Mouse (Mus musculus): ENCODE measurements around the gene Cacna1h. TPM values are rescaled to one million over a fixed set of nuclear protein-coding genes. Genes with fewer than 3 reads are reported as not detected.

Gene Cacna1h
- total and polyA plus RNA-seq, 3 experiments, result 0.22 TPM; not detected in 2

DNA sequence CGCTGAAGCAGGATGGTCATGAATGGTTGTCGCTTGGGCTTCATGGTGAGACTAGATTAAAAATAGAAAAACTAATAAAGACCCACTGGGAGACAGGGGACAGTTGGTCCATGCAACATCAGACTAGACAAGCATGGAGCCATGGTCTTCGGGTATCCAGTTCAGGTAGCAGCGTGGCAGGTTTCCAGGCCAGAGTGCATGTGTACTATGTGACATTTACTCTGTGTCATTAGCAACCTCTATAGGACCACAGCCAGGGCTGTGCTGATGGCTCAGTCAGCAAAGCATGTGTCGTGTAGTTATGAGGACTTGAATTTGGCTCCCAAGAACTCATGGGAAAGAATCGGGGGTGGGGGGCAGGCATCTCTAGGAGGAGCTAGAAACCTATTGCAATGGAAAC is 93.6 kb downstream of the Cacna1h start:
- H3K27me3 ChIP-seq (ENCODE audit: insufficient read depth, low read length), result peaks cover 21% of the 10 kb centered on the region
- TF ChIP-seq GATA2 (IDR thresholded peaks at IDR 0.05; ENCODE audit: borderline replicate concordance, low read depth, low read length) (no peak), CTCF (IDR thresholded peaks at IDR 0.05; ENCODE audit: low read depth, low read length) (no peak), GATA1 (IDR thresholded peaks at IDR 0.05; ENCODE audit: borderline replicate concordance, low read length) (no peak)
- H3K36me3 ChIP-seq (replicated peaks), result no peaks in the 10 kb centered on the region
- ATAC-seq (ENCODE audit: extremely low read depth, insufficient number of reproducible peaks, low FRiP score, poor library complexity, severe bottlenecking), result no peak
- DNase-seq (ENCODE audit: low spot score), result no peak
- no peak overlapping the region for H3K4me3 ChIP-seq (ENCODE audit: low read depth, low read length)
- H3K9me3 ChIP-seq (replicated peaks), result 0 out of 2 replicates have a peak, but pooled peaks cover 2% of the 10 kb centered on the region
- peaks cover 24% of the 10 kb centered on the region for H3K4me1 ChIP-seq (ENCODE audit: insufficient read depth, low read depth, low read length)

DNA sequence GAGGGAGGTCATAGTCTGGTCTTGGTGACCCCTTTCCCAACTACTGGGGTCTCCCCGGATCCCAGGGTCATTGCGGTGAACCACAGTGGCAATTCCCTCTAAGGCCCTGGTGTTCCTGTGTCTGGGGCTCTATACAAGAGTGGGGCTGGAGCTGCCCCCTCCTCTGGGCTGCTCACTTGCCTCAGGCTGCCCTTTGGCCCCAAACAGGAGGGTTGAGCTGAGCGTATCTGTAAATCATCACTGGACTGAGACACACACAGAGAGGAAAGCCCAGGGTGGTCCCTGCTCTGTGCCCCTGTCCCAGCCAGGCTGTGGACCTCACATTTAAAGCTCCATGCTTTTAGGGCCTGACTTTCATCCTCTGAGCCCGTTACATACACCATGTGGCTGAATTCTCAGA is 95.4 kb downstream of the Cacna1h start:
- TF ChIP-seq CTCF (IDR thresholded peaks at IDR 0.05; ENCODE audit: low read depth, low read length), result no peak
- DNase-seq (ENCODE audit: low spot score) (no peak), ATAC-seq (ENCODE audit: extremely low read depth, insufficient number of reproducible peaks, low FRiP score, poor library complexity, severe bottlenecking) (no peak)
- Histone ChIP-seq H3K4me1 (ENCODE audit: insufficient read depth, low read depth, low read length) (peaks cover 35% of the 10 kb centered on the region), H3K9me3 (replicated peaks) (0 out of 2 replicates have a peak, but pooled peaks cover 2% of the 10 kb centered on the region), H3K27me3 (ENCODE audit: insufficient read depth, low read length) (peaks cover 5% of the 10 kb centered on the region; the same call in 1 of the 2 replicates), H3K4me3 (ENCODE audit: low read depth, low read length) (no peak overlapping the region), H3K36me3 (replicated peaks) (no peaks in the 10 kb centered on the region)

DNA sequence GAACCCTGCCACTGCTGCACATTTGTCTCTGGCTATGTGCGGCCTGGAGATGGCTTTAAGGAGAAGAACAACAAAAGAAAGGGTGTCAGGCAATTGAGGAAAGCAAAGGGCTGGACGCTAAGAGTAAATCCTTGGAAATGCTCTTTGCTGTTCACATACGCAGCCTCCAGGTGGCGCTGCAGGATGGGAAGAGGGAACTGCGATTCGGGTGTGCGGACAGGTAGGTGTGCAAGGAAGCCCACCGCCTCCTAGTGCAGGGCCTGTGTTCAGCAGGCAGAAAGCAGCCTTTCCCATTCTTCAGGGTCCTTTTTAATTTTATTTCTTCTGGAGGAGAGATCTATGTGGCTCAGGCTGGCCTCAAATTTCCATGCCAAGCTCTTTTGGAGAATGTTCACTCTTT is 99.6 kb downstream of the Cacna1h start:
- peaks cover 24% of the 10 kb centered on the region for H3K27me3 ChIP-seq (ENCODE audit: insufficient read depth, low read length)
- no peak overlapping the region for H3K4me3 ChIP-seq (ENCODE audit: low read depth, low read length)
- peaks cover 60% of the 10 kb centered on the region for H3K4me1 ChIP-seq (ENCODE audit: insufficient read depth, low read depth, low read length)
- peak; percentile 54 for DNase-seq (ENCODE audit: low spot score)
- H3K9me3 ChIP-seq (replicated peaks), result no peaks in the 10 kb centered on the region
- no peaks in the 10 kb centered on the region for H3K36me3 ChIP-seq (replicated peaks)
- ATAC-seq (ENCODE audit: extremely low read depth, insufficient number of reproducible peaks, low FRiP score, poor library complexity, severe bottlenecking), result no peak
- TF ChIP-seq GATA2 (IDR thresholded peaks at IDR 0.05; ENCODE audit: borderline replicate concordance, low read depth, low read length) (no peak), POLR2AphosphoS5 (IDR thresholded peaks at IDR 0.05; ENCODE audit: insufficient replicate concordance, low read depth, low read length) (no peak), CTCF (IDR thresholded peaks at IDR 0.05; ENCODE audit: low read depth, low read length) (peak; percentile 96), GATA1 (IDR thresholded peaks at IDR 0.05; ENCODE audit: borderline replicate concordance, low read length) (no peak), TAL1 (conservative IDR thresholded peaks at IDR 0.05; ENCODE audit: low read depth, low read length) (no peak)

DNA sequence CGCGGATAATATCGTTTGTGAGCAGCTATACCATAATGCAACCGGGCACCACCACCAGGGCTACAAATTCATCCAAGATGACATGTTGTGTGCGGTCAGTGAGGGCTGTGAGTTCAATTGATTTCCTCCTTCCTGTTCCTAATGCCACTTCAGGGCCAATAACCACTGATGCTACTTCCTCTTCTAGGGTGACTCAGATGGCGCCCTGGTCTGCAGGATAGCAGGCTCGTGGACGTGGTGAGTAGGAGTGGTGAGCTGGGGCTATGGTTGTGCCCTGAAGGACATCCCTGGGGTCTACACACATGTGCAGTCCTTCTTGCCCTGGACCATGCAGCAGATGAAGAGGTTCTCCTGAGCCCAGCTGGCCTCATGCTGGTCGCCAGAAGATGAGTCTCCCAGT is 101.3 kb downstream of the Cacna1h start:
- Histone ChIP-seq H3K36me3 (replicated peaks) (no peaks in the 10 kb centered on the region), H3K27me3 (ENCODE audit: insufficient read depth, low read length) (peaks cover 24% of the 10 kb centered on the region), H3K4me1 (ENCODE audit: insufficient read depth, low read depth, low read length) (peaks cover 69% of the 10 kb centered on the region), H3K9me3 (replicated peaks) (no peaks in the 10 kb centered on the region), H3K4me3 (ENCODE audit: low read depth, low read length) (no peak overlapping the region; the same call in 1 of the 2 replicates)
- no peak for TF ChIP-seq GATA1 (IDR thresholded peaks at IDR 0.05; ENCODE audit: borderline replicate concordance, low read length)
- no peak for TF ChIP-seq CTCF (IDR thresholded peaks at IDR 0.05; ENCODE audit: low read depth, low read length)
- no peak for TF ChIP-seq GATA2 (IDR thresholded peaks at IDR 0.05; ENCODE audit: borderline replicate concordance, low read depth, low read length)
- no peak for TF ChIP-seq POLR2AphosphoS5 (IDR thresholded peaks at IDR 0.05; ENCODE audit: insufficient replicate concordance, low read depth, low read length)
- no peak for TF ChIP-seq TAL1 (conservative IDR thresholded peaks at IDR 0.05; ENCODE audit: low read depth, low read length)
- DNase-seq (ENCODE audit: low spot score), result no peak
- no peak for ATAC-seq (ENCODE audit: extremely low read depth, insufficient number of reproducible peaks, low FRiP score, poor library complexity, severe bottlenecking)

Other genes starting within 250 kb of the Cacna1h start
- 10.5 and 15.7 TPM in 2 replicates for gene BC003965, start 249.2 kb downstream of the Cacna1h start, total RNA-seq (2014; fragmentation: Nextera tagmentation)
- 12.1 and 13.9 TPM in 2 replicates for gene BC003965, start 249.2 kb downstream of the Cacna1h start, total RNA-seq (2017)
- 36.9 and 44.1 TPM in 2 replicates for gene BC003965, start 249.2 kb downstream of the Cacna1h start, polyA plus RNA-seq (2012)
- gene Unkl, start 245.4 kb downstream of the Cacna1h start, total RNA-seq (2014; fragmentation: Nextera tagmentation), result 14.1 and 15.0 TPM in 2 replicates
- 8.5 and 10.1 TPM in 2 replicates for gene Unkl, start 245.4 kb downstream of the Cacna1h start, total RNA-seq (2017)
- gene Unkl, start 245.4 kb downstream of the Cacna1h start, polyA plus RNA-seq (2012), result 59.4 and 65.9 TPM in 2 replicates
- 9.7 and 10.0 TPM in 2 replicates for gene Gnptg, start 193.7 kb downstream of the Cacna1h start, total RNA-seq (2014; fragmentation: Nextera tagmentation)
- 22.2 and 31.1 TPM in 2 replicates for gene Gnptg, start 193.7 kb downstream of the Cacna1h start, total RNA-seq (2017)
- 5.4 and 11.6 TPM in 2 replicates for gene Gnptg, start 193.7 kb downstream of the Cacna1h start, polyA plus RNA-seq (2012)
- gene Tsr3, start 193.6 kb downstream of the Cacna1h start, total RNA-seq (2014; fragmentation: Nextera tagmentation), result 15.2 and 17.6 TPM in 2 replicates
- 34.4 and 41.0 TPM in 2 replicates for gene Tsr3, start 193.6 kb downstream of the Cacna1h start, total RNA-seq (2017)
- 22.4 and 24.2 TPM in 2 replicates for gene Tsr3, start 193.6 kb downstream of the Cacna1h start, polyA plus RNA-seq (2012)
- gene Baiap3, start 177.4 kb downstream of the Cacna1h start, total RNA-seq (2014; fragmentation: Nextera tagmentation), result not detected in 2 replicates
- 0.17 and 0.33 TPM in 2 replicates for gene Baiap3, start 177.4 kb downstream of the Cacna1h start, total RNA-seq (2017)
- gene Baiap3, start 177.4 kb downstream of the Cacna1h start, polyA plus RNA-seq (2012), result 0.06 TPM in 1 of 2 replicates, not detected in the other
- gene Ube2i, start 159.2 kb downstream of the Cacna1h start, total RNA-seq (2014; fragmentation: Nextera tagmentation), result 516 and 535 TPM in 2 replicates
- gene Ube2i, start 159.2 kb downstream of the Cacna1h start, total RNA-seq (2017), result 421 and 442 TPM in 2 replicates
- gene Ube2i, start 159.2 kb downstream of the Cacna1h start, polyA plus RNA-seq (2012), result 422 and 440 TPM in 2 replicates
- not detected in 2 replicates for gene Prss34, start 135.4 kb downstream of the Cacna1h start, total RNA-seq (2014; fragmentation: Nextera tagmentation)
- not detected in 2 replicates for gene Prss34, start 135.4 kb downstream of the Cacna1h start, total RNA-seq (2017)
- 0.06 TPM in 1 of 2 replicates, not detected in the other for gene Prss34, start 135.4 kb downstream of the Cacna1h start, polyA plus RNA-seq (2012)
- not detected in 2 replicates for gene Prss28, start 125.1 kb downstream of the Cacna1h start, total RNA-seq (2014; fragmentation: Nextera tagmentation)
- gene Prss28, start 125.1 kb downstream of the Cacna1h start, total RNA-seq (2017), result 0.11 TPM in 1 of 2 replicates, not detected in the other
- not detected in 2 replicates for gene Prss28, start 125.1 kb downstream of the Cacna1h start, polyA plus RNA-seq (2012)
- gene Prss29, start 115.1 kb downstream of the Cacna1h start, total RNA-seq (2014; fragmentation: Nextera tagmentation), result not detected in 2 replicates
- not detected in 2 replicates for gene Prss29, start 115.1 kb downstream of the Cacna1h start, total RNA-seq (2017)
- not detected in 2 replicates for gene Prss29, start 115.1 kb downstream of the Cacna1h start, polyA plus RNA-seq (2012)
- gene Tpsab1, start 88.2 kb downstream of the Cacna1h start, total RNA-seq (2014; fragmentation: Nextera tagmentation), result 0.75 TPM in 1 of 2 replicates, not detected in the other
- 14.2 and 14.5 TPM in 2 replicates for gene Tpsab1, start 88.2 kb downstream of the Cacna1h start, total RNA-seq (2017)
- 0.12 and 0.14 TPM in 2 replicates for gene Tpsab1, start 88.2 kb downstream of the Cacna1h start, polyA plus RNA-seq (2012)
- gene Tpsb2, start 67.5 kb downstream of the Cacna1h start, total RNA-seq (2014; fragmentation: Nextera tagmentation), result 0.58 TPM in 1 of 2 replicates, not detected in the other
- 12.9 and 15.4 TPM in 2 replicates for gene Tpsb2, start 67.5 kb downstream of the Cacna1h start, total RNA-seq (2017)
- gene Tpsb2, start 67.5 kb downstream of the Cacna1h start, polyA plus RNA-seq (2012), result not detected in 2 replicates
- gene Tpsg1, start 64.5 kb downstream of the Cacna1h start, total RNA-seq (2014; fragmentation: Nextera tagmentation), result not detected in 2 replicates
- gene Tpsg1, start 64.5 kb downstream of the Cacna1h start, total RNA-seq (2017), result 0.60 and 0.70 TPM in 2 replicates
- gene Tpsg1, start 64.5 kb downstream of the Cacna1h start, polyA plus RNA-seq (2012), result not detected in 2 replicates
- not detected in 2 replicates for gene Tekt4, start 20.8 kb upstream of the Cacna1h start, total RNA-seq (2014; fragmentation: Nextera tagmentation)
- not detected in 2 replicates for gene Tekt4, start 20.8 kb upstream of the Cacna1h start, total RNA-seq (2017)
- not detected in 2 replicates for gene Tekt4, start 20.8 kb upstream of the Cacna1h start, polyA plus RNA-seq (2012)
- not detected in 2 replicates for gene Sstr5, start 63.5 kb upstream of the Cacna1h start, total RNA-seq (2014; fragmentation: Nextera tagmentation)
- 0.16 TPM in 1 of 2 replicates, not detected in the other for gene Sstr5, start 63.5 kb upstream of the Cacna1h start, total RNA-seq (2017)
- gene Sstr5, start 63.5 kb upstream of the Cacna1h start, polyA plus RNA-seq (2012), result not detected in 2 replicates
- not detected in 2 replicates for gene Sox8, start 136.9 kb upstream of the Cacna1h start, total RNA-seq (2014; fragmentation: Nextera tagmentation)
- gene Sox8, start 136.9 kb upstream of the Cacna1h start, total RNA-seq (2017), result 0.11 TPM in 1 of 2 replicates, not detected in the other
- gene Sox8, start 136.9 kb upstream of the Cacna1h start, polyA plus RNA-seq (2012), result not detected in 2 replicates
- 27.6 and 29.9 TPM in 2 replicates for gene Lmf1, start 145.3 kb upstream of the Cacna1h start, total RNA-seq (2014; fragmentation: Nextera tagmentation)
- gene Lmf1, start 145.3 kb upstream of the Cacna1h start, total RNA-seq (2017), result 8.7 and 8.8 TPM in 2 replicates
- 15.7 and 16.2 TPM in 2 replicates for gene Lmf1, start 145.3 kb upstream of the Cacna1h start, polyA plus RNA-seq (2012)